Mouse (Mus musculus): ENCODE results near the gene Smim17. TPM values are rescaled to one million over a fixed set of nuclear protein-coding genes. Genes with fewer than 3 reads are reported as not detected.
"Not testable (repeated sequence)": the region's sequence is repeated elsewhere in the genome, so short reads cannot be mapped to it uniquely, and the experiment has no call there.

Gene Smim17
- polyA plus RNA-seq, 1 experiment from 2014 or later, result 1.1 TPM

GRCm38 (mm10) chr7:6429381-6429780 lies 30.9 kb downstream of the Smim17 start:
- H3K4me2 ChIP-seq (replicated peaks), result no peak overlapping the region
- H3K9ac ChIP-seq (replicated peaks), result no peak overlapping the region
- H3K27me3 ChIP-seq, result no peaks in the 10 kb centered on the region
- H3K36me3 ChIP-seq, result no peaks in the 10 kb centered on the region
- H3K27ac ChIP-seq (replicated peaks), result no peak overlapping the region
- no peaks in the 10 kb centered on the region for H3K4me1 ChIP-seq
- WGBS, result 85% methylated on average over 3 of the region's 3 CpGs
- peaks cover 5% of the 10 kb centered on the region; the same call in 1 of the 2 replicates for H3K9me3 ChIP-seq
- ATAC-seq (ENCODE audit: low FRiP score, low read depth), result no peak
- H3K4me3 ChIP-seq, result no peak overlapping the region

GRCm38 (mm10) chr7:6430342-6430741 lies 31.8 kb downstream of the Smim17 start:
- Histone ChIP-seq H3K36me3 (no peaks in the 10 kb centered on the region), H3K4me2 (replicated peaks) (no peak overlapping the region), H3K27ac (replicated peaks) (no peak overlapping the region), H3K27me3 (no peaks in the 10 kb centered on the region), H3K9ac (replicated peaks) (no peak overlapping the region), H3K4me3 (no peak overlapping the region), H3K9me3 (peaks cover 5% of the 10 kb centered on the region; the same call in 1 of the 2 replicates), H3K4me1 (peaks cover 5% of the 10 kb centered on the region)
- no peak for ATAC-seq (ENCODE audit: low FRiP score, low read depth)
- WGBS, result 44% methylated on average over 2 of the region's 2 CpGs

- Histone ChIP-seq H3K9me3 (no peaks in the 10 kb centered on the region), H3K4me2 (replicated peaks) (no peak within 1 kb of the TSS), H3K9ac (replicated peaks) (no peak within 1 kb of the TSS), H3K4me3 (no peak within 1 kb of the TSS), H3K4me1 (peaks cover 11% of the 10 kb centered on the region), H3K27ac (replicated peaks) (no peak within 1 kb of the TSS), H3K27me3 (no peaks in the 10 kb centered on the region), H3K36me3 (no peaks in the 10 kb centered on the region)
- no peak for ATAC-seq (ENCODE audit: low FRiP score, low read depth)
- 91% methylated on average over 3 of the region's 3 CpGs for WGBS
These were observed 39.9 kb downstream of the Smim17 start, which contains the start of gene Olfr1344 for GRCm38 (mm10) chr7:6438388-6438787. TSS of gene Olfr1344 (plus strand) at chr7:6438688.

GRCm38 (mm10) chr7:6441173-6441572 lies 42.7 kb downstream of the Smim17 start:
- ATAC-seq (ENCODE audit: low FRiP score, low read depth), result no peak
- no peaks in the 10 kb centered on the region for H3K4me1 ChIP-seq
- H3K27me3 ChIP-seq, result no peaks in the 10 kb centered on the region
- H3K36me3 ChIP-seq, result no peaks in the 10 kb centered on the region
- WGBS, result 66% methylated on average over 2 of the region's 2 CpGs
- no peak overlapping the region for H3K27ac ChIP-seq (replicated peaks)
- no peak overlapping the region for H3K4me3 ChIP-seq
- H3K4me2 ChIP-seq (replicated peaks), result no peak overlapping the region
- no peak overlapping the region for H3K9ac ChIP-seq (replicated peaks)
- H3K9me3 ChIP-seq, result no peaks in the 10 kb centered on the region

GRCm38 (mm10) chr7:6447771-6448170 lies 49.3 kb downstream of the Smim17 start:
- ATAC-seq (ENCODE audit: low FRiP score, low read depth), result no peak
- Histone ChIP-seq H3K27me3 (no peaks in the 10 kb centered on the region), H3K36me3 (no peaks in the 10 kb centered on the region), H3K9ac (replicated peaks) (no peak overlapping the region), H3K4me1 (no peaks in the 10 kb centered on the region), H3K9me3 (no peaks in the 10 kb centered on the region), H3K27ac (replicated peaks) (no peak overlapping the region), H3K4me3 (no peak overlapping the region), H3K4me2 (replicated peaks) (no peak overlapping the region)
- whole genome bisulfite sequencing, result 84% methylated on average over 5 of the region's 5 CpGs

GRCm38 (mm10) chr7:6455868-6456267 lies 57.4 kb downstream of the Smim17 start, which contains the start of gene Olfr1336:
TSS of gene Olfr1336 (plus strand) at chr7:6456168.
- no peak within 1 kb of the TSS for H3K27ac ChIP-seq (replicated peaks)
- no peak within 1 kb of the TSS for H3K4me3 ChIP-seq
- H3K27me3 ChIP-seq, result no peaks in the 10 kb centered on the region
- no peaks in the 10 kb centered on the region for H3K4me1 ChIP-seq
- H3K4me2 ChIP-seq (replicated peaks), result no peak within 1 kb of the TSS
- ATAC-seq (ENCODE audit: low FRiP score, low read depth), result no peak
- no peaks in the 10 kb centered on the region for H3K36me3 ChIP-seq
- no peak within 1 kb of the TSS for H3K9ac ChIP-seq (replicated peaks)
- 0 out of 2 replicates have a peak, but pooled peaks cover 2% of the 10 kb centered on the region for H3K9me3 ChIP-seq

- no peak for ATAC-seq (ENCODE audit: low FRiP score, low read depth)
- no peaks in the 10 kb centered on the region for H3K36me3 ChIP-seq
- WGBS, result 47% methylated on average over 3 of the region's 3 CpGs
These were observed 57.9 kb downstream of the Smim17 start for GRCm38 (mm10) chr7:6456399-6456798.

GRCm38 (mm10) chr7:6466951-6467350 lies 68.4 kb downstream of the Smim17 start, which contains the start of gene Olfr1346:
TSS of gene Olfr1346 (plus strand) at chr7:6467101.
- ATAC-seq (ENCODE audit: low FRiP score, low read depth), result no peak
- H3K9me3 ChIP-seq, result no peaks in the 10 kb centered on the region
- H3K27me3 ChIP-seq, result no peaks in the 10 kb centered on the region
- no peak within 1 kb of the TSS for H3K4me2 ChIP-seq (replicated peaks)
- H3K4me3 ChIP-seq, result no peak within 1 kb of the TSS
- no peaks in the 10 kb centered on the region for H3K36me3 ChIP-seq
- no peak within 1 kb of the TSS for H3K9ac ChIP-seq (replicated peaks)
- H3K4me1 ChIP-seq, result no peaks in the 10 kb centered on the region
- H3K27ac ChIP-seq (replicated peaks), result no peak within 1 kb of the TSS

More at GRCm38 (mm10) chr7:6456399-6456798, 57.9 kb downstream of the Smim17 start:
- Histone ChIP-seq H3K27me3 (no peaks in the 10 kb centered on the region), H3K4me2 (replicated peaks) (no peak overlapping the region), H3K9ac (replicated peaks) (no peak overlapping the region), H3K9me3 (0 out of 2 replicates have a peak, but pooled peaks cover 2% of the 10 kb centered on the region), H3K27ac (replicated peaks) (no peak overlapping the region), H3K4me3 (no peak overlapping the region), H3K4me1 (no peaks in the 10 kb centered on the region)

GRCm38 (mm10) chr7:6477633-6478032 lies 79.1 kb downstream of the Smim17 start:
- H3K4me2 ChIP-seq (replicated peaks); H3K4me1 ChIP-seq; H3K9ac ChIP-seq (replicated peaks); H3K36me3 ChIP-seq; H3K4me3 ChIP-seq; H3K27ac ChIP-seq (replicated peaks); ATAC-seq (ENCODE audit: low FRiP score, low read depth); H3K27me3 ChIP-seq: not testable (repeated sequence)
- H3K9me3 ChIP-seq, result peaks cover 15% of the 10 kb centered on the region
- 81% methylated on average over 2 of the region's 2 CpGs for WGBS

Other genes with a start within 250 kb of the Smim17 start
- gene Zfp787, start 242.7 kb upstream of the Smim17 start, polyA plus RNA-seq (2016; fragmentation: Nextera tagmentation; extraction: Ambion mirVana), result 33.1 and 33.4 TPM in 2 replicates
- 87.1 and 88.4 TPM in 2 replicates for gene Zfp444, start 226.5 kb upstream of the Smim17 start, polyA plus RNA-seq (2016; fragmentation: Nextera tagmentation; extraction: Ambion mirVana)
- not detected in 2 replicates for gene Galp, start 201.6 kb upstream of the Smim17 start, polyA plus RNA-seq (2016; fragmentation: Nextera tagmentation; extraction: Ambion mirVana)
- gene Zscan5b, start 176.4 kb upstream of the Smim17 start, polyA plus RNA-seq (2016; fragmentation: Nextera tagmentation; extraction: Ambion mirVana), result not detected in 2 replicates
- not detected in 2 replicates for gene Epp13, start 146.0 kb upstream of the Smim17 start, polyA plus RNA-seq (2016; fragmentation: Nextera tagmentation; extraction: Ambion mirVana)
- gene Zfp667, start 112.1 kb upstream of the Smim17 start, polyA plus RNA-seq (2016; fragmentation: Nextera tagmentation; extraction: Ambion mirVana), result 11.4 and 14.2 TPM in 2 replicates
- 7.9 and 8.7 TPM in 2 replicates for gene Zfp583, start 67.4 kb upstream of the Smim17 start, polyA plus RNA-seq (2016; fragmentation: Nextera tagmentation; extraction: Ambion mirVana)
- gene Gm3854, start 55.0 kb upstream of the Smim17 start, polyA plus RNA-seq (2016; fragmentation: Nextera tagmentation; extraction: Ambion mirVana), result 4.5 and 4.8 TPM in 2 replicates
- gene Zfp78, start 35.4 kb upstream of the Smim17 start, polyA plus RNA-seq (2016; fragmentation: Nextera tagmentation; extraction: Ambion mirVana), result 2.4 and 3.1 TPM in 2 replicates
- gene Zfp28, start 15.4 kb upstream of the Smim17 start, polyA plus RNA-seq (2016; fragmentation: Nextera tagmentation; extraction: Ambion mirVana), result 14.8 and 16.0 TPM in 2 replicates
- gene Gm20715, start 11.6 kb downstream of the Smim17 start, polyA plus RNA-seq (2016; fragmentation: Nextera tagmentation; extraction: Ambion mirVana), result not detected in 2 replicates
- gene Olfr1344, start 40.0 kb downstream of the Smim17 start, polyA plus RNA-seq (2016; fragmentation: Nextera tagmentation; extraction: Ambion mirVana), result not detected in 2 replicates
- gene Olfr1336, start 57.5 kb downstream of the Smim17 start, polyA plus RNA-seq (2016; fragmentation: Nextera tagmentation; extraction: Ambion mirVana), result not detected in 2 replicates
- not detected in 2 replicates for gene Olfr1346, start 68.4 kb downstream of the Smim17 start, polyA plus RNA-seq (2016; fragmentation: Nextera tagmentation; extraction: Ambion mirVana)
- gene Olfr5, start 88.2 kb downstream of the Smim17 start, polyA plus RNA-seq (2016; fragmentation: Nextera tagmentation; extraction: Ambion mirVana), result not detected in 2 replicates
- gene Olfr1347, start 101.0 kb downstream of the Smim17 start, polyA plus RNA-seq (2016; fragmentation: Nextera tagmentation; extraction: Ambion mirVana), result not detected in 2 replicates
- gene Olfr1348, start 110.0 kb downstream of the Smim17 start, polyA plus RNA-seq (2016; fragmentation: Nextera tagmentation; extraction: Ambion mirVana), result not detected in 2 replicates
- gene Olfr1349, start 124.2 kb downstream of the Smim17 start, polyA plus RNA-seq (2016; fragmentation: Nextera tagmentation; extraction: Ambion mirVana), result not detected in 2 replicates
- gene Olfr1350, start 166.1 kb downstream of the Smim17 start, polyA plus RNA-seq (2016; fragmentation: Nextera tagmentation; extraction: Ambion mirVana), result not detected in 2 replicates